Mouse (Mus musculus): Measurements from ENCODE around the gene Gm9758.
"Not testable (repeated sequence)": the region's sequence is repeated elsewhere in the genome, so short reads cannot be mapped to it uniquely, and the experiment has no call there.

DNA sequence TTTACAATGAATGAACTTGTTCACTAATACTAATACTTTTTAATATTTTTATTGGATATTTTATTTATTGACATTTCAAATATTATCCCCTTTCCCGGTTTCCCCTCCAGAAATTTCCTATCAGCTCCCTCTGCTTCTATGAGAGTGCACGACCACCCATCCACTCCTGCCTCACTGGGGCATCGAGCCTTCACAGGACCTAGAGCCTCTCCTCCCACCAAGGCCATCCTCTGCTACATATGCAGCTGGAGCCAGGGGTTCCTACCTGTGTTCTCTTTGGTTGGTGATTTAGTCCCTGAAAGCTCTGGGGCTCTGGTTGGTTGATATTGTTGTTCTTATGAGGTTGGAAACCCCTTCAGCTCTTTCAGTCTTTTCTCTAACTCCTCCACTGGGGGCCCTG is 38.0 kb upstream of the Gm9758 start:
- not testable (repeated sequence) for TF ChIP-seq POLR2A (IDR thresholded peaks at IDR 0.05; ENCODE audit: borderline replicate concordance, extremely low read depth, low read depth, low read length); CTCF (IDR thresholded peaks at IDR 0.05; ENCODE audit: insufficient read depth, low read length)

All from lung, adult 2 months (tissue).